Mouse (Mus musculus) limb, embryonic 14.5 days (tissue): ENCODE results near the gene Nlk. TPM values are rescaled to one million over a fixed set of nuclear protein-coding genes. Genes with fewer than 3 reads are reported as not detected.
"Not testable (repeated sequence)": the region's sequence is repeated elsewhere in the genome, so short reads cannot be mapped to it uniquely, and the experiment has no call there.

Source experiments
- ATAC-seq: fragments of 200-750 bp; cut with Nextera tagmentation; 2 replicates; pipeline ENCODE4 v1.8.0; 2017; ENCODE audit warnings: low read depth, moderate number of reproducible peaks, moderate TSS enrichment; ENCODE audit not compliant: low FRiP score
- DNase-seq: peaks from one replicate; pipeline ENCODE4 v3.0.0-alpha.2; 2015; ENCODE audit warnings: low spot score
- H3K27ac ChIP-seq: fragments of 300-500 bp; sonication (generic); replicated peaks from 2 replicates; pipeline ENCODE4 v1.5.1; 2014; ENCODE audit warnings: low read depth, mild to moderate bottlenecking, low read length, moderate library complexity, mixed read lengths
- H3K27me3 ChIP-seq: fragments of 300-500 bp; sonication (generic); 2 replicates; pipeline ENCODE4 v1.6.1; 2014; ENCODE audit warnings: low read length, mixed read lengths; ENCODE audit not compliant: control insufficient read depth, insufficient read depth
- H3K36me3 ChIP-seq: fragments of 300-500 bp; sonication (generic); 2 replicates; pipeline ENCODE4 v1.6.1; 2014; ENCODE audit warnings: mild to moderate bottlenecking, low read length, moderate library complexity, mixed read lengths; ENCODE audit not compliant: control insufficient read depth, insufficient read depth
- H3K4me1 ChIP-seq: fragments of 300-500 bp; sonication (generic); 2 replicates; pipeline ENCODE4 v1.6.1; 2014; ENCODE audit warnings: antibody characterized with exemption, low read length, mixed read lengths; ENCODE audit not compliant: control insufficient read depth, insufficient read depth
- H3K4me2 ChIP-seq: fragments of 300-500 bp; sonication (generic); replicated peaks from 2 replicates; pipeline ENCODE4 v1.6.1; 2014; ENCODE audit warnings: low read depth, mild to moderate bottlenecking, low read length, moderate library complexity; ENCODE audit not compliant: severe bottlenecking
- H3K4me3 ChIP-seq: fragments of 300-500 bp; sonication (generic); replicated peaks from 2 replicates; pipeline ENCODE4 v1.5.1; 2014; ENCODE audit warnings: low read length
- H3K9ac ChIP-seq: fragments of 300-500 bp; sonication (generic); 2 replicates; pipeline ENCODE4 v1.6.1; 2014; ENCODE audit warnings: mild to moderate bottlenecking, low read depth, low read length, moderate library complexity; ENCODE audit not compliant: severe bottlenecking
- H3K9me3 ChIP-seq: fragments of 300-500 bp; sonication (generic); 2 replicates; pipeline ENCODE4 v1.6.1; 2016; ENCODE audit warnings: low read length; ENCODE audit not compliant: control insufficient read depth
- POLR2A ChIP-seq: fragments of 200-500 bp; IDR thresholded peaks from 2 replicates; pipeline ENCODE4 v1.8.0; 2012; ENCODE audit warnings: inconsistent platforms, mild to moderate bottlenecking, moderate library complexity, borderline replicate concordance; ENCODE audit not compliant: insufficient read depth, insufficient read length; ENCODE audit errors: extremely low read depth
- WGBS: fragments of 180-500 bp; shearing (Covaris S2); extraction: QIAGEN DNeasy Blood & Tissue Kit; methylation state at CpG from one replicate; pipeline ENCODE4 v1.1.7; 2014; 5-methylcytosine and 5-hydroxymethylcytosine counted together
- polyA plus RNA-seq, 2 experiments: library from polyadenylated mRNA; depleted of rRNA in 1 of 2; stranded (reverse) in 1 of 2; unstranded in 1 of 2; fragments of >200 nt; fragmentation: Nextera tagmentation in 1 of 2; extraction: Ambion mirVana in 1 of 2; gene quantifications; 2 replicates each; pipeline versions ENCODE4 v1.2.1 to v1.2.3; 2012 to 2014

The Nlk gene
- polyA plus RNA-seq, 2 experiments: 11.9 to 15.8 TPM

GRCm38 (mm10) chr11:78598763-78599415 lies 98.3 kb downstream of the Nlk start:
- WGBS: 55% methylated on average over 3 of the region's 3 CpGs
- Histone ChIP-seq H3K9me3 (no peaks in the 10 kb centered on the region), H3K4me3 (no peak overlapping the region), H3K36me3 (peaks cover 3% of the 10 kb centered on the region; the same call in 1 of the 2 replicates), H3K27me3 (no peaks in the 10 kb centered on the region), H3K27ac (no peak overlapping the region), H3K4me2 (no peak overlapping the region), H3K9ac (no peak overlapping the region), H3K4me1 (peaks cover 10% of the 10 kb centered on the region; the same call in 1 of the 2 replicates)
- DNase-seq: no peak
- no peak for ATAC-seq
- TF ChIP-seq POLR2A: no peak

- H3K4me1 ChIP-seq: peaks cover 10% of the 10 kb centered on the region; the same call in 1 of the 2 replicates
- DNase-seq: peak; percentile 67
- peak; percentile 79 for ATAC-seq
- H3K9ac ChIP-seq: no peak overlapping the region
- TF ChIP-seq POLR2A: no peak
- H3K36me3 ChIP-seq: no peaks in the 10 kb centered on the region
- H3K4me3 ChIP-seq: no peak overlapping the region
- H3K9me3 ChIP-seq: no peaks in the 10 kb centered on the region
- H3K27me3 ChIP-seq: no peaks in the 10 kb centered on the region
- no peak overlapping the region for H3K27ac ChIP-seq
- no peak overlapping the region for H3K4me2 ChIP-seq
Observed at GRCm38 (mm10) chr11:78596750-78597149, 100.4 kb downstream of the Nlk start.

DNA sequence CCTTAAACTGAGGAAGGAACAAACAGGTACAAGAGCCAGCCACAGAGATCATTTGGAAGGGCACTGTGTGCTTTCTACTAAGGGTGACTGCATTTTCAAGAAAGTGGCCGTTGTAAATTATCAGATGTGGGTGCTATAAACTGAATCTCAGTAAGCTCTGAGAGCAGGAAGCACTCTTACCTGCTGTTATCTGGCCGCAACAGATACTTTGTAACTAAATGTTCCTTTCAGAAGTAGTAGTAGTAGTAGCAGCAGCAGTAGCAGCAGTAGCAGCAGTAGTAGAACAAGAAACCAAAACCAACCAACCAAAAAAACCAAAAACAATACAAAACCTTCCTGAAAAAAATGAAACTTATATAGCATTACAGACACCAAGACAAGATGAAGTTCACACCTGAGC lies 101.4 kb downstream of the Nlk start:
- Histone ChIP-seq H3K4me2 (no peak overlapping the region), H3K27ac (no peak overlapping the region), H3K4me3 (no peak overlapping the region), H3K27me3 (no peaks in the 10 kb centered on the region), H3K9ac (no peak overlapping the region), H3K4me1 (peaks cover 10% of the 10 kb centered on the region; the same call in 1 of the 2 replicates), H3K36me3 (no peaks in the 10 kb centered on the region), H3K9me3 (no peaks in the 10 kb centered on the region)
- 70% methylated on average over 2 of the region's 2 CpGs for WGBS
- no peak for TF ChIP-seq POLR2A
- DNase-seq (no peak), ATAC-seq (no peak)

DNA sequence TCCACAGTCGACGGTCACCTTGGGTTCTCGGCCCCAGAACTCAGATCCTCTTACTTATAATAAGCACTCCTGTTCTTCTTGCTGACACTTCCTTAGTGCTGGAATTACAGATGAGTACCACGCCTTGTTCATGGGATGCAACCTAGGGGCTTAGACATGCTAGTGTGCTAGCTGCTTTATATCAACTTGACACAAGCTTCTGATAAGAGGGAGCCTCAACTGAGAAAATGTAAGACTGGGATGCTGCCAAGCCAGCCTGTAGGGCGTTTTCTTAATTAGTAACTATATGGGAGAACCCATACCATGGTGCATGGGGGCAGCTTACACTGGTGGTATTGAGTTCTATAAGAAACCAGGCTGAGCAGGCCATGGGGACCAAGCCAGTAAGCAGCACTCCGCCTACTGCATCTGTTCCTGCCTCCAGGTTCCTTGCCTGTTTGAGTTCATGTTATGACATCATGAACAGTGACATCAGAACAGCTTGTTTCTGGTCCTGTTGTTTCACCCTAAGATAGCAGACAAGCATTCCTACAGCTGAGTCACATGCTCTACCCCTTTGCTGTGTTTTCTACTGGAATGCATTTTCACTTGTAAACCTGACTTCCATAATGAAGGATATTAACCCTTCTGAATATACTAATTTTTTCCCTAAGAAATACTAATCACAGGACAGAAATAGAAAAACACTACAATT lies 102.8 kb downstream of the Nlk start:
- Histone ChIP-seq H3K9me3 (no peaks in the 10 kb centered on the region), H3K4me1 (peaks cover 10% of the 10 kb centered on the region; the same call in 1 of the 2 replicates), H3K27me3 (no peaks in the 10 kb centered on the region), H3K4me3 (no peak overlapping the region), H3K4me2 (no peak overlapping the region), H3K27ac (no peak overlapping the region), H3K36me3 (no peaks in the 10 kb centered on the region), H3K9ac (no peak overlapping the region)
- WGBS: 89% methylated on average over 6 of the region's 6 CpGs
- DNase-seq (no peak), ATAC-seq (no peak)
- no peak for TF ChIP-seq POLR2A

DNA sequence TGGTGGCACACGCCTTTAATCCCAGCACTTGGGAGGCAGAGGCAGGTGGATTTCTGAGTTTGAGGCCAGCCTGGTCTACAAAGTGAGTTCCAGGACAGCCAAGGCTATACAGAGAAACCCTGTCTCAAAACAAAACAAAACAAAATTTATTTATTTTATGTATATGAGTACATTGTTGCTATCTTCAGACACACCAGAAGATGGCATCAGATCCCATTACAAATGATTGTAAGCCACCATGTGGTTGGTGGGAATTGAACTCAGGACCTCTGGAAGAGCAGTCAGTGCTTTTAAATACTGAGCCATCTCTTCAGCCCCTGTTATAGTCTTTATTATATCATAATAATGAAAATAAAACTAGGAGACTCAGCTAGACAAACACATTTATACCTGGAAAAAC lies 109.5 kb downstream of the Nlk start:
- ATAC-seq, H3K4me2 ChIP-seq, H3K4me1 ChIP-seq, H3K27ac ChIP-seq, H3K27me3 ChIP-seq, H3K9ac ChIP-seq, H3K9me3 ChIP-seq, DNase-seq, H3K4me3 ChIP-seq: not testable (repeated sequence)
- WGBS: 88% methylated on average over 1 of the region's 1 CpGs
- H3K36me3 ChIP-seq: peaks cover 40% of the 10 kb centered on the region

DNA sequence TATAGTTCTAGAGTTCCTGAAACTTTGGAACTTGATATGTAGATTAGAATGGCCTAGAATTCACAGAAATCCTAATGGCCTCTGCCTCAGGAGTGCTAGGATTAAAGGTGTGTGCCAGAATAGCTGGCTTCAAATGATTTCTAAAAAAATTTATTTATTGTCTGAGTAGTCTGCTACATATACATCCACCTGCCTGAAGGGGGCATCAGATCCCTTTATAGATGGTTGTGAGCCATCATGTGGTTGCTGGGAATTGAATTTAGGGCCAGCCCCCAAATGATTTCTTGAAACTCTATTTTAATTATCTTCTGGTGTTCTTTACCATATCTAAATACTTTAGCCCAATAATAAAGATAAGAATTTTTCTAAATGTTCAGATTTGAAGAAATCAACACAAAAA lies 111.1 kb downstream of the Nlk start:
- Histone ChIP-seq H3K27me3 (no peaks in the 10 kb centered on the region), H3K4me1 (no peaks in the 10 kb centered on the region), H3K9ac (no peak overlapping the region), H3K36me3 (peaks cover 50% of the 10 kb centered on the region), H3K9me3 (no peaks in the 10 kb centered on the region), H3K4me3 (no peak overlapping the region), H3K4me2 (no peak overlapping the region), H3K27ac (no peak overlapping the region)
- no peak for ATAC-seq
- DNase-seq: no peak
- no peak for TF ChIP-seq POLR2A
